Mouse (Mus musculus): ENCODE data around the gene C130050O18Rik.

Gene C130050O18Rik

GRCm38 (mm10) chr5:139404801-139405401, at the start of gene C130050O18Rik:
Gene C130050O18Rik, plus strand, starts transcription at chr5:139405280.
- DNase-seq (ENCODE audit: low read depth, low spot score) = no peak

GRCm38 (mm10) chr5:139358653-139359052, 46.4 kb upstream of the C130050O18Rik start:
- DNase-seq (ENCODE audit: low read depth, low spot score) = peak; percentile 33

- no peak for DNase-seq (ENCODE audit: low read depth, low spot score)
Observed at GRCm38 (mm10) chr5:139359244-139359643, 45.8 kb upstream of the C130050O18Rik start.

GRCm38 (mm10) chr5:139363858-139364257, 41.2 kb upstream of the C130050O18Rik start:
- DNase-seq (ENCODE audit: low read depth, low spot score) = no peak

GRCm38 (mm10) chr5:139364260-139364910, 40.7 kb upstream of the C130050O18Rik start:
- DNase-seq (ENCODE audit: low read depth, low spot score) = peak; percentile 78

GRCm38 (mm10) chr5:139364911-139365571, 40.0 kb upstream of the C130050O18Rik start:
- no peak for DNase-seq (ENCODE audit: low read depth, low spot score)

GRCm38 (mm10) chr5:139365827-139366226, 39.3 kb upstream of the C130050O18Rik start:
- no peak for DNase-seq (ENCODE audit: low read depth, low spot score)

- no peak for DNase-seq (ENCODE audit: low read depth, low spot score)
Observed at GRCm38 (mm10) chr5:139366484-139366883, 38.6 kb upstream of the C130050O18Rik start.

- peak; percentile 43 for DNase-seq (ENCODE audit: low read depth, low spot score)
Observed at GRCm38 (mm10) chr5:139367884-139368458, 37.1 kb upstream of the C130050O18Rik start.

GRCm38 (mm10) chr5:139368638-139369320, 36.3 kb upstream of the C130050O18Rik start:
- no peak for DNase-seq (ENCODE audit: low read depth, low spot score)

GRCm38 (mm10) chr5:139370336-139370735, 34.7 kb upstream of the C130050O18Rik start:
- DNase-seq (ENCODE audit: low read depth, low spot score) = no peak

GRCm38 (mm10) chr5:139371118-139371517, 34.0 kb upstream of the C130050O18Rik start:
- no peak for DNase-seq (ENCODE audit: low read depth, low spot score)

GRCm38 (mm10) chr5:139371631-139372401, 33.3 kb upstream of the C130050O18Rik start:
- DNase-seq (ENCODE audit: low read depth, low spot score) = peak; percentile 93

GRCm38 (mm10) chr5:139373126-139373525, 32.0 kb upstream of the C130050O18Rik start:
- no peak for DNase-seq (ENCODE audit: low read depth, low spot score)

- DNase-seq (ENCODE audit: low read depth, low spot score) = no peak
Observed at GRCm38 (mm10) chr5:139373889-139374444, 31.1 kb upstream of the C130050O18Rik start.

GRCm38 (mm10) chr5:139374841-139375240, 30.2 kb upstream of the C130050O18Rik start:
- no peak for DNase-seq (ENCODE audit: low read depth, low spot score)

GRCm38 (mm10) chr5:139377468-139378270, 27.4 kb upstream of the C130050O18Rik start, which contains the start of gene Gpr146:
Gene Gpr146, plus strand, starts transcription at chr5:139377697.
- peak; percentile 75 for DNase-seq (ENCODE audit: low read depth, low spot score)

GRCm38 (mm10) chr5:139378271-139378556, 26.9 kb upstream of the C130050O18Rik start:
- DNase-seq (ENCODE audit: low read depth, low spot score) = no peak

GRCm38 (mm10) chr5:139378986-139379629, 26.0 kb upstream of the C130050O18Rik start:
- DNase-seq (ENCODE audit: low read depth, low spot score) = no peak
